Mouse (Mus musculus) adrenal gland, postnatal 14 days (tissue): ENCODE data around the gene Igfbp5. TPM values are rescaled to one million over a fixed set of nuclear protein-coding genes. Genes with fewer than 3 reads are reported as not detected.

ENCODE experiments used
- DNase-seq: peaks from one replicate; pipeline ENCODE4 v3.0.0; 2021; ENCODE audit warnings: mixed read lengths
- total RNA-seq: library from RNA; stranded (reverse); gene quantifications from 2 replicates; pipeline ENCODE4 v1.2.3, GENCODE M21; 2021

Igfbp5 gene
- total RNA-seq, 1 experiment from 2014 or later = 74.3 TPM

DNA sequence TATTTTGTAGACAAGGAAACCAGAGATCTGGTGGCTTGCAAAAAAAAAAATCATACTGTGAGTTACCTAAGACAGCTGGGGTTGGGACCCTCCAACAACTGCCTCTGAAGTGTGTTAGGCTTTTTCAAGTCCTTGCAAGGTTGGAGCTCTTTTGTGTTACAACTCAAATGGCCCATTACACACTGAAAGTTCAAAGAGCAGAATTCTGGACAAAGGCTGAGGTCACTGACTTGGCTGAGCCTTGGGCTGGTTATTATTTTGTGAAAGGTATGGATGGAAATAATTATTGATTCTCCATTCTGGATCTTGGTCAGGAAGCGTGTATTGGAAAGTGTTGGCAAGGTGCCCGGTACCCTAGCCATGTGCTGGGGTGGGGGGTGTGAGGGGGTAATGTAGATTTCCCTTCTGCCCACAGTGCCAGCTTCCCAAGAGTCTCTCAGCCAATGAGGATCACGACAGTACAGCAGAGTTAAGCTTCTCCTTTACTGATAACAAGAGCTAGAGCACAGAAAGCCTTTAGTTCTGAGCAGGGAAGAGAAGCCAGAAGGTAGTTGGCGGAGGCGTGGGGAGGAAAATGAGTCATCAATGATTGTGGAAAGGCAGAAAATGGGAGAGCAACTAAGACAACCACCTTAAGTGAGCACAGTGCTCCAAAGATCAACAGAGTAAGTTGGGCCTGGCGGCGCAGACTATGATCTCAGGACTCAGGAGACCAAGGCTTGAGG is 64.6 kb downstream of the Igfbp5 start:
- DNase-seq = no peak

DNA sequence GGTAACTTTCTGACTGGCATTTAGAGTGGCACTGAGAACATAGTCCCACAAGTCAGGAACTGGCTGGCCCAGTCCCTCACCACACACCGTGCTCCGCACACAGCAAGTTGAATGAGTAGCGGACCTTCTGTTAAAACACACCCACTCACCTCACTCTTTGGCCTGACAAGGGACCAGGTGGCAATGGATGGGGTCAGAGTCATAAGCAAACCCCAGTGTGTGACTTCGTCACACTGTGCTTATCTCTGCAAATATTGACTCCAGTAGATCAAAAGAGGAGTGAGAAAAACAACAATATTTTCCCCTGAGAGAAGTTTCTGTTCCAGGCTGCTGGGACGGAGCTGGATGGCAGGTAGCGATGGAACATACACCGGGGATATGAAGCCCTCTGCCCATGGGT is 65.4 kb downstream of the Igfbp5 start:
- no peak for DNase-seq

Other genes starting within 250 kb of the Igfbp5 start
- not detected in 2 replicates for gene Ankar, start 174.3 kb downstream of the Igfbp5 start, total RNA-seq
- gene Rpl37a, start 163.6 kb downstream of the Igfbp5 start, total RNA-seq = 892 and 1,080 TPM in 2 replicates
- 9.1 and 58.4 TPM in 2 replicates for gene Igfbp2, start 50.4 kb downstream of the Igfbp5 start, total RNA-seq
- not detected in 2 replicates for gene Tnp1, start 141.0 kb upstream of the Igfbp5 start, total RNA-seq